Mouse (Mus musculus) heart, postnatal 0 days (tissue): Measurements from ENCODE around the gene Creg2.

Source experiments
- CTCF ChIP-seq: IDR thresholded peaks from 2 replicates; pipeline ENCODE4 v1.5.1; 2016; ENCODE audit warnings: antibody characterized with exemption, control low read depth, low read depth
- EP300 ChIP-seq: IDR thresholded peaks from 2 replicates; pipeline ENCODE4 v1.6.1; 2016; ENCODE audit warnings: antibody characterized with exemption, low read depth

GRCm38 (mm10) chr1:39685841-39686240, 34.6 kb upstream of the Creg2 start:
- TF ChIP-seq CTCF (peak; percentile 89), EP300 (no peak)
